Mouse (Mus musculus): Measurements from ENCODE around the gene Zbtb45.

Zbtb45 gene

DNA sequence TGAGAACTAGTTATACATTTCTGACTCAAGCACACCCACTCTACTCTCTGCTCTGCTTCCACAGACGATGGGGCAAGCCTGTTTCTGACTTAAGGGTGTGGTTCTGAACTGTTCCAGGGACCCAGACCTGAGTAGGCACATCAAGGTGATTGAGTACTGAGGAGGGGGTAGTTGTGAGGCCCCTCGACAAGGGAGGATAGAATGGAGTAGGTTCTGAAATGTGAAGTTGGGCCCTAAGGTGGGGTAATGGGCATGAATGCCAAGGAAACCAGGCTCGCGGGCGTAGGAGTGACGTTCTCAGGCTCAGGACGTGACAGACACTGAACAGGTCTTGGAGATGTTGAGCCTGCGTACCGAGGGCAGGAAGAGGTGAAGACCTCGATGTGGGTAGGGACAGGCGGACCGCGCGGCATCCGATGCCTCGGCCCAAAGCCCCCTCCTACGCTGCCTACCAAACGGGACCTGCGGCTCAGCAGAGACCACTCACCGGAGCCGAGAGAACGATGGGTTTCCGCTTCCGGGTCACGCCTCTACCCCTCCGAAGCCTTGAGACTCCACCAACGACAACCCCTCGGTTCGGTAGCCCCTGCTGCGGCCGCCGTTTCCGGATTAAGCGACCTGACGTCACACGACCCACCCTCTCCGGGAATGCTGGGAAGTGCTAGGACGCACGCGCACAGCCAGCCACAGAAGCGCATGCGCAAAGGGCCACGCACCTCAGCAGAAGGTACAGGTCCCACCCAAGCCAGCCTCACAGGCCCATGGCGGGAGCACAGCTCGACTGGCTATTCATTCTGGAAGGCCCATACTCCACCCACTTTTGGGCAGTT, 24.5 kb upstream of the Zbtb45 start, which contains the start of gene Chmp2a:
Gene Chmp2a, minus strand, starts transcription at position 660 of the 830 bp plus-strand sequence.
- peak; percentile 82 for DNase-seq (ENCODE audit: extremely low spot score, low read depth, low spot score)

GRCm38 (mm10) chr7:13033451-13034147, 23.8 kb upstream of the Zbtb45 start:
- no peak for DNase-seq (ENCODE audit: extremely low spot score, low read depth, low spot score)

DNA sequence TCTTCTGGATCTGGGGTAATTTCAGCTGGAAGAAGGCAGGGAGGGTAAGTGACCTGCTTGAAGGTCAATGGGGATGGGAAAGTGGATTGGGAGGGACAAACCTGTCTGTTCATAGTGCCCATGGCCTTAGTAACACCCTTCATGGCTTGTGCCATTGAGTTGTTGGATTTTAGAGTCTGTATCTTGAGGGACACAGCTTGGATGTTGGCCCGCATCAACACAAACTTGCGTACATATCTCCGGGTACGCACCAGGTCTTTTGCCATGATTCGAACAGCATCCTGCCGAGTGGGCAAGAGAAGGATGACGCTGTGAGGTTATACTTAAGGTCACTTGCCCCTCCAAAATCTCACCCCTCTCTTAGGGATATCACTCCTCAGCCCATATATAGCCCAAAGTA, 22.7 kb upstream of the Zbtb45 start:
- DNase-seq (ENCODE audit: extremely low spot score, low read depth, low spot score) = no peak

DNA sequence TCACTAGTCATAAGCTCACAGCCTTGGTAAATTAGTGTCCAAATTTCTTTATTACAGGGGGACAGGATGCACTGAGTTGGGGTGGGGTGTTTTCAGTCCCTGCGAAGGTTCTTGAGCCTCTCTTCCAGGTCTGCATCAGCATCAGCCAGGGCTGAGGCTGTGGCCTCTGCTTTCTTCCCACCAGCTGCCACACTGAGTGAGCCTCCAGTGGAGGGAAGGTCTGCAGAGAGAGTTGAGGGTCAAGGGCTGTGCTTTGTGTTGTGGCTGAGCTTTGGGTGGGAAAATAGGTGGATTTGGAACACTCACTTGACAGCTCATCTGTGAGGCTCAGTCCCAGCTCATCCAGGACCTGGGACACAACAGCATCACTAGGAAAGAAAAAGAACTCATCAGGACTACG, 22.1 kb upstream of the Zbtb45 start:
- no peak for DNase-seq (ENCODE audit: extremely low spot score, low read depth, low spot score)

DNA sequence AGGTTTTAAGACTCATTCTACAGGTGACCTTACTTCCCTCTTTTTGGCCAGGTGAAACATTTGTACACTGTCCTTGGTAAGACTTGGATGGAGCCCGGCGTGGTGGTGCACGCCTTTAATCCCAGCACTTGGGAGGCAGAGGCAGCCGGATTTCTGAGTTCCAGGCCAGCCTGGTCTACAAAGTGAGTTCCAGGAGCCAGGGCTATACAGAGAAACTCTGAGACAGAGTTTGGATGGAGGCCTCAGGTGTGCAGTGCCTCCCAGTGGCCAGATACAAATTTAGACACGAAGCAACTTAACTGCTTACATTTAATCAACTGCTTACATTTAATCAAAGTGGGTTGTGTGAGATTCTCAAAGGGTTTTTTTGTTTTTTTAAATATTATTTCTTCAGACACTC, 21.2 kb upstream of the Zbtb45 start:
- no peak for DNase-seq (ENCODE audit: extremely low spot score, low read depth, low spot score)

- DNase-seq (ENCODE audit: extremely low spot score, low read depth, low spot score) = no peak
These were observed 19.2 kb upstream of the Zbtb45 start for GRCm38 (mm10) chr7:13028986-13029385.

DNA sequence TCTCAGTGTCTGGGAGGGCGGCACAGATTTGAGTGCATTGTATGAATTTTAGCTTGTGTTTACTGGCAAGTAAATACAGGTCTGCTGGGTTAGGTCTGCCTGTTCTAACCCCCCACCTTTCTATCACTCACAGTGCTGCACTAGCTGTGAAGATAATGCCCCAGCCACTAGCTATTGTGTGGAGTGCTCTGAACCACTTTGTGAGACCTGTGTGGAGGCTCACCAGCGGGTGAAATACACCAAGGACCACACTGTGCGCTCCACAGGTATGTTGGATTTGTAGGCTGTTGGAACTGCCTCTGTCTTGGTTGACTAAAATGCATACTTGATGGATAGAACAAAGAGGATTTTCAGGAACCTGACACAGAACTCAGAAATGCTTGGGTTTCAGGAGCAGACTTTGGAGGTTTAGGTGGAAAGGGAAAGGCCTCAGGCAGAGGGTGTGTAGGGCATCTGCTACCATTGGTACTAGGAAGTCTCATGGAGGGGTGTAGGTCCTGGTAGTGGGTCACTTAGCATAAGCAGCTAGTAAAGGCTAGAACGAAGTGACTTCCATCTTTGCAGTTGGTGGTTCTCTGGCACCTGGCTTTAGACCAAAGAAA, 15.8 kb upstream of the Zbtb45 start:
- DNase-seq (ENCODE audit: extremely low spot score, low read depth, low spot score) = no peak

DNA sequence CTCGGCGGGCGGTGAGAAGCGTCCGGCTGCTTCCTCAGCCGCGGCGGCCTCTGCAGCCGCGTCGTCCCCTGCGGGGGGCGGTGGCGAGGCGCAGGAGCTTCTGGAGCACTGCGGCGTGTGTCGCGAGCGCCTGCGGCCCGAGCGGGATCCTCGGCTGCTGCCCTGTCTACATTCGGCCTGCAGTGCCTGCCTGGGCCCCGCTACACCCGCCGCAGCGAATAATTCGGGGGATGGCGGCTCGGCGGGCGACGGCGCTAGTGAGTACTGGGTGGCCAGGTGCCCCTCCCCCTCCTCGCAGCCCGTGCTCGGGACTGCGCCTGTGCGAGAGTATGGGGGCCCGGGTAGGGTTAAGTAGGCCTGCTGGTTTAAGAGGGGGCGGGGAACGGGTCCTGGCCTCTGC, 15.0 kb upstream of the Zbtb45 start:
- no peak for DNase-seq (ENCODE audit: extremely low spot score, low read depth, low spot score)

DNA sequence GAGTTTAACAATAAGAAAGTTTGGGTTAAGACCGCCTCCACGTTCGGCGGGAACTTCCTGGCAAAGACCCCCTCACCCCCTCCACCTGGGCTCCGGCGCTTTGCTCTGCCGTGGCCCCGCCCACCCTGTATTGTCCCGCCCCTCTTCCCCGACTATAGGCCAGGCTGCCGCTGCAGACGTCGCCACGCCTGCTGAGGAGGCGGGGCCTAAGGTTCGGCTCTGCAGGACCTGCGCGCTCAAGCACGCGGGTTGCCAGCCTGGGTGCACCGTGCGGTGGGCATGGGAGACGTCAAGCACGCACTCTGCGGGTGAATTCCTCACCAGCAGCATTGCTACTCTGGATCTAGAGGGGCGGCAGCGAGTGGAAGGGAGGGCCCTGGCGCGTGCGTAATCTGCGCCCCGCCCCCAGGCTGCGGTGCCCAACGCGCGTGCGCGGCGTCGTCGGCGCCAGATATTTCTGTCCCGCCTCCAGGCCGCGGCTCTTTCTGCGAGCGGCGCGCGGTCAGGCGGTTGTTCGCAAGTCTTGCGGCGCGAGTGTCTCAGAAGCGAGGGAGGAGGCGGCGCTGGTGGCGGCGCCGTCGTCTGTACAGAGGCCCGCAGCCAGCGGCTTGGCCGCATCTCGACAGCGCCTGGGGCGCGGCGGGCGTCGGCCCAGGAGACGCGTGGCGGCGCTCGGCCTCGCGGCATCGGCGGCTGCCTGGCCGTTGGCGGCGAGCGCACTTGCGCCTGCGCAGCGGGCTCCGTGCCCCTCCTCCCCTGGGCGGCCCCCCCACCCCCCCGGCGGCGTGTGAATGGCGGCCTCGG, 14.3 kb upstream of the Zbtb45 start:
- peak; percentile 69 for DNase-seq (ENCODE audit: extremely low spot score, low read depth, low spot score)

DNA sequence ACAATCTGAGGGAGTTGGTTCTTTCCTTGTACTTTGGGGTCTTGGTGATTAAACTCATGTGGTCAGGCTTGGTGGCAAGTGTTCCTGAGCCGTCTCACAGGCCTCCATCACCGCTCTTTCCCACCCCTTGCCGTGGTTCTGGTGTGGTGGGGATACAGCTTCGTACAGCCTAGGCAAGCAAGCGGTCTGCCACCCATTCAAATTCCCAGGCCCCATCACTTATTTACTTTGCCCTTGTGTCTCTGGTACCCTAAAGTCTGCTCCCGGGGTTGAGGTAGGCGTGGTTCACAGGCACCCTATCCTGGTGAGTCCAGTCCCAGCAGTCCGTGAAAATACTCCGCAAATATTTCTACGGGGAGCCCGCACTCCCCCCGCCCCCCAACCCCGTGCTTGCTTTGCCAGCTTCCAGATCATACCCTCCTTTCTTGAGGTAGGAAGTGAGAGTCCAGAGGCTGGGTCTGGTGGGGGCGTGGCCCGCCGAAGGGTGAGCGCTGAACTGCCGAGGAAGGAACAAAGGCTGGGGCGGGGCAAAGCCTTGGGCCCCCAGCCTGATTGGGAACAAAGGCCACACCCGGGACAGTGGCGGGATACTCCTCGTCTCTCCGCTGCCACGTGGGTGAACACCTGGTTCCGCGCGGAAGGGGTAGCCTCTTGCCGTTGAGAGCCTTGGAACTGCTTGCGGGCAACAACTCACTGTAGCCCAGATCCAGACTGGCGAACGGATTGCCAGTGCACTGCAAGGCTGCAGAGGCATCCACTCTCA, 13.1 kb upstream of the Zbtb45 start:
- no peak for DNase-seq (ENCODE audit: extremely low spot score, low read depth, low spot score)

DNA sequence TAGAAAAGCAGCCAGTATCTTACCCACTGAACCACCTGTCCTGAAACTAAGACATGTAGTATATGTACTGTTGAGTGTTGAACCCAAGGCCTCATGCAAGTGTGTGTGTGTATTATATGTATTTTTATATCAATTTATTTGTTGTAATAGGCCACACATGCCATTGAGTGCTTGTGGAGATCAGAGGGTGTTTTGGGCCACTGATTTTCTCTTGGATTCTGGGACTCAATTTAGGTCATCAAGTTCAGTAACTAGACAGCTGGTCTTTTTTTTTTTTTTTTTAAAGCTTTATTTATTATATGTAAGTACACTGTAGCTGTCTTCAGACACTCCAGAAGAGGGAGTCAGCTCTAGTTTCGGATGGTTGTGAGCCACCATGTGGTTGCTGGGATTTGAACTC, 5.4 kb upstream of the Zbtb45 start:
- no peak for DNase-seq (ENCODE audit: extremely low spot score, low read depth, low spot score)

GRCm38 (mm10) chr7:13014275-13014839, 4.5 kb upstream of the Zbtb45 start:
- no peak for DNase-seq (ENCODE audit: extremely low spot score, low read depth, low spot score)

- DNase-seq (ENCODE audit: extremely low spot score, low read depth, low spot score) = no peak
These were observed 3.8 kb upstream of the Zbtb45 start for GRCm38 (mm10) chr7:13013671-13014070.

- DNase-seq (ENCODE audit: extremely low spot score, low read depth, low spot score) = peak; percentile 94
These were observed 460 bp downstream of the Zbtb45 start for GRCm38 (mm10) chr7:13009143-13010004.

- DNase-seq (ENCODE audit: extremely low spot score, low read depth, low spot score) = no peak
These were observed 2.3 kb downstream of the Zbtb45 start for GRCm38 (mm10) chr7:13007341-13008092.

DNA sequence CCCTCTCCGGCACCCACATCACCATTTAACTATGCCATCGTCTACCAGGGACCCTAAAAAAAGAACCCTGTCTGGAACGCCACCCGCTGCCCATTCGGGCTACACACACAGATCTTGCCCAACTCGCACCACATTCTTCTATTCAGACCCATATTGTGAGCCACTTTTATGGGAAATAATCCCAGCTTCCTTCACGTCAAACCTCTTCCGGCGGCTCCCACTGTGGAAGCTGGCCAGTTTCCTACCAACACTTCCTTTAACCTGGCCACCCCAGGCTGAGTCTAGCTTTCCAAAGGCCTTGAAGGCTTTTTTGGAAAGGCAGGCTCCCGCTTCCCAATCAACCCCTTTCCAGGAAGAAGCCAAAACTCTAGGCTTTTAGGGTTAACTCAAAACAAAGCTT, 3.3 kb downstream of the Zbtb45 start:
- no peak for DNase-seq (ENCODE audit: extremely low spot score, low read depth, low spot score)

DNA sequence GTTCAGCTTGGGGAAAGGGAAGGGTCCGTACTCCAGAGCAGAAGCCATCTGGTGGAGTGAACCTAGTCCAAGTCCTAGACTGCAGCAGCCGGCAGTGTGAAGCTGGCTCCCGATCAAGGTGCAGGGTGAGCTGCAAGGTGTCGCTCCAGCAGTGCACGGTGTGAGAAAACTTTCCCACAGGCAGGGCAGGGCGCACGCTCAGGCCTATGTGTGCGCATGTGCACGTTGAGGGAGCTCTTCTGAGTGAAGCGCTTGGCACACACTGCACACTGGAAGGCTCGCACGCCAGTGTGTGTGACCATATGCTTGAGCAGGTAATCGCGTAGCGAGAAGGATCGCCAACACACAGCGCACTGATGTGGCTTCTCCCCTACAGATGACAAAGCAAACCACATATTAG, 3.8 kb downstream of the Zbtb45 start:
- no peak for DNase-seq (ENCODE audit: extremely low spot score, low read depth, low spot score)

- DNase-seq (ENCODE audit: extremely low spot score, low read depth, low spot score) = no peak
These were observed 6.5 kb downstream of the Zbtb45 start for GRCm38 (mm10) chr7:13003380-13003779.

Data from hindlimb bud, embryonic 11.5 days (tissue).